Mouse (Mus musculus) stomach, postnatal 0 days (tissue): ENCODE data around the gene Rexo5. TPM values are rescaled to one million over a fixed set of nuclear protein-coding genes. Genes with fewer than 3 reads are reported as not detected.

Source experiments
- ATAC-seq: fragments of 200-750 bp; cut with Nextera tagmentation; 2 replicates; pipeline ENCODE4 v1.8.0; 2017; ENCODE audit not compliant: low FRiP score, low TSS enrichment
- DNase-seq: peaks from one replicate; pipeline ENCODE4 v3.0.0-alpha.2; 2016; ENCODE audit warnings: low spot score
- H3K27ac ChIP-seq: fragments of 300-500 bp; sonication (generic); replicated peaks from 2 replicates; pipeline ENCODE4 v1.5.1; 2014; ENCODE audit warnings: mild to moderate bottlenecking, control low read depth
- H3K27me3 ChIP-seq: fragments of 300-500 bp; sonication (generic); 2 replicates; pipeline ENCODE4 v1.6.1; 2014; ENCODE audit warnings: low read length; ENCODE audit not compliant: control insufficient read depth, insufficient read depth
- H3K36me3 ChIP-seq: fragments of 300-500 bp; sonication (generic); 2 replicates; pipeline ENCODE4 v1.6.1; 2014; ENCODE audit warnings: low read length, mixed read lengths; ENCODE audit not compliant: control insufficient read depth, insufficient read depth
- H3K4me1 ChIP-seq: fragments of 300-500 bp; sonication (generic); replicated peaks from 2 replicates; pipeline ENCODE4 v1.6.1; 2014; ENCODE audit warnings: antibody characterized with exemption; ENCODE audit not compliant: control insufficient read depth, insufficient read depth
- H3K4me2 ChIP-seq: fragments of 300-500 bp; sonication (generic); replicated peaks from 2 replicates; pipeline ENCODE4 v1.6.1; 2014; ENCODE audit warnings: low read depth, mild to moderate bottlenecking, control low read depth, moderate library complexity
- H3K4me3 ChIP-seq: fragments of 300-500 bp; sonication (generic); 2 replicates; pipeline ENCODE4 v1.5.1; 2014; ENCODE audit warnings: low read depth, low read length, control low read depth
- H3K9ac ChIP-seq: fragments of 300-500 bp; sonication (generic); 2 replicates; pipeline ENCODE4 v1.6.1; 2014; ENCODE audit warnings: mild to moderate bottlenecking, low read length, control low read depth, mixed read lengths
- H3K9me3 ChIP-seq: fragments of 300-500 bp; sonication (generic); 2 replicates; pipeline ENCODE4 v1.6.1; 2016; ENCODE audit warnings: low read length; ENCODE audit not compliant: control insufficient read depth
- CTCF ChIP-seq: IDR thresholded peaks from 2 replicates; pipeline ENCODE4 v1.5.1; 2016; ENCODE audit warnings: antibody characterized with exemption, low read depth, mild to moderate bottlenecking, moderate library complexity
- EP300 ChIP-seq: optimal IDR thresholded peaks from 2 replicates; pipeline ENCODE3; 2016; ENCODE audit warnings: antibody characterized with exemption
- WGBS: fragments of 180-500 bp; shearing (Covaris S2); extraction: QIAGEN DNeasy Blood & Tissue Kit; methylation state at CpG from one replicate; pipeline ENCODE4 v1.1.7; 2014; 5-methylcytosine and 5-hydroxymethylcytosine counted together
- polyA plus RNA-seq: library from polyadenylated mRNA; unstranded; fragments of >200 nt; fragmentation: Nextera tagmentation; extraction: Ambion mirVana; gene quantifications from 2 replicates; pipeline ENCODE4 v1.2.1, GENCODE M21; 2015

The Rexo5 gene
- polyA plus RNA-seq, 1 experiment from 2014 or later = 4.8 TPM

DNA sequence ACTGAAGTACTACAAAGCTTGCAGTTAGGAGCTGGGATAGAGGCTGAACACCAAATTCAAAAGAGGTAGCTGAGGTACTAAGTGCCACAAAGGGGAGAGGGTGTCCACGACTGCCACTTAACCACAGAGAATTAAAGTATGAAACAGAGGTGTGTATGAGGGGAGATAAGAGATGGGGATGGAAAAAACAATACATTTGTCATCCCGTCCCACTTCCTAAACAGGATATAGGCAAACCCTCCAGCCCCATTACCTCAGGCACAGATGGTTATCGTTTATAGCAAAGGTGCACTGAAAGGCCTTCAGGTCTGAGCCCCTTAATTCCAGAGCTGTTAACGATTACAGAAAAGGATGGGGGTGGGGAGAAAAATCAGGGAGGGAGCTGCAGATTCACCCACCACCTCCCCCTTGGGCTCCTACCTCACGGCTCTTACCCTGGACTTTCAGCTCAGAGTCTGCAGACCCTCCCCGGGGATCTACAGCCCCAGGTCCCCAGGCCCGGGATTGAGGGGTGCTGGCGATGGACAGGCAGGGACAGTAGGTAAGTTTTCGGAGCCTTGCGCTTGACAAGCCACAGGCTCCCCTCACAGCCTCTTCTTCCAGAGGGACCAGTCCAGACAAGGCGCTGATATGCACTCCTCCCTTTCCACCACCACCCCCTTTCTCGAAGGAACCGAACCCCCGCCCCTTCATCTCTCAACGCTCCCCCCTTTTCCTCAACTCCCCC is 101.2 kb downstream of the Rexo5 start:
- H3K9ac ChIP-seq = peak overlapping the region; percentile 87
- no peak for DNase-seq
- no peaks in the 10 kb centered on the region for H3K36me3 ChIP-seq
- H3K9me3 ChIP-seq = no peaks in the 10 kb centered on the region
- H3K4me1 ChIP-seq = 0 out of 2 replicates have a peak, but pooled peaks cover 4% of the 10 kb centered on the region
- peak overlapping the region; percentile 96 for H3K27ac ChIP-seq
- 2% methylated on average over 15 of the region's 15 CpGs for WGBS
- peak overlapping the region; percentile 76 for H3K4me3 ChIP-seq
- 0 out of 2 replicates have a peak, but pooled peaks have one; percentile 18 for ATAC-seq
- no peak for TF ChIP-seq CTCF
- no peak for TF ChIP-seq EP300
- no peaks in the 10 kb centered on the region for H3K27me3 ChIP-seq
- H3K4me2 ChIP-seq = peak overlapping the region; percentile 90

DNA sequence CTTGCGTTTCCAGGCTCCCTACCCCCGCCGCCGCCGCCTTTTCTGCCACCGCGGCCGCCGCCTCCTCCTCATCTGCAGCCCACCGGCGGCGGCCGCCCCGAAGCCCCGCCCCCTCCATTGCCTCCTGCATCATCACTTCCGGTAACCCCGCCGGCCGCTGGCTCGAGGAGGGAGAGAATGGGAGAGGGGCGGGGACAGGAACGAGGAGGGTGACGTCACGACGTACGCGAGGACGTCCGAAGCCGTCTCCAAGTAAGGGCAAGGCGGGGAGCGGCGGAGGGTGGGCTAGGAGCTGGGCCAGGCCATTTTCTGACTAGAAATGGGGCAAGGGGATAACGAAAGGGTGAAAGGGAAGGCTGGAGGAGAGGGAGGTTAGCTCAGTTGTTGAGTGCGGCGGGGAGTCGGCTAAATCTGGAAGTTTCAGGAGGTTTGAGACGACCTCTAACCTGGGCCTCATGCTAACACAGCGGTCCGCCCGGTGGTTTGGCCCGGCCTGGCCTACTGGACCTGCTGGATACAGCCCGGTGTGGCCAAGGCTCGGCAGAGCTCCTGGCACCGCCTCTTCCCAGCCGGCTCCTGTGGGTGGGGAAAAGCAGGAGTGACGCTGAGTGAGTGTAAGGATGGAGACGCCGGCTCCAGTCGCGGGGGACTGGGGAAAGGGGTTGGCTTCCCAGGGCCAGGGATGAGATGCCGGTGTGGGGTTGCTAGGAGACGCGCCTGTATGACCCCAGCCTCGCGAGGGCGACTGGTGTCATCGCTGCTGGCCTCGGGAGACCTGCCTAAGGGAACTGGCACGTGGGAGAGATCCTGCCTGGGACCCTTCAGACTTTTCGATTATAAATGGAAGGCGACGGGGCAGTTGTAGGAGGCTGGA is 102.1 kb downstream of the Rexo5 start, which contains the start of the genes Lyrm1 and Dcun1d3:
Gene Lyrm1, plus strand, starts transcription at position 223 of the 874 bp plus-strand sequence.
Gene Dcun1d3, minus strand, starts transcription at position 660 of the 874 bp plus-strand sequence.
- DNase-seq (peak; percentile 98), ATAC-seq (peak; percentile 99)
- H3K9ac ChIP-seq = peak within 1 kb of the TSS; percentile 87
- no peaks in the 10 kb centered on the region for H3K9me3 ChIP-seq
- peak within 1 kb of the TSS; percentile 76 for H3K4me3 ChIP-seq
- no peaks in the 10 kb centered on the region for H3K36me3 ChIP-seq
- WGBS = under 1% methylated on average over 62 of the region's 63 CpGs
- 0 out of 2 replicates have a peak, but pooled peaks cover 4% of the 10 kb centered on the region for H3K4me1 ChIP-seq
- H3K27ac ChIP-seq = peak within 1 kb of the TSS; percentile 96
- TF ChIP-seq EP300 (peak; percentile 27), CTCF (no peak)
- no peaks in the 10 kb centered on the region for H3K27me3 ChIP-seq
- H3K4me2 ChIP-seq = peak within 1 kb of the TSS; percentile 90

DNA sequence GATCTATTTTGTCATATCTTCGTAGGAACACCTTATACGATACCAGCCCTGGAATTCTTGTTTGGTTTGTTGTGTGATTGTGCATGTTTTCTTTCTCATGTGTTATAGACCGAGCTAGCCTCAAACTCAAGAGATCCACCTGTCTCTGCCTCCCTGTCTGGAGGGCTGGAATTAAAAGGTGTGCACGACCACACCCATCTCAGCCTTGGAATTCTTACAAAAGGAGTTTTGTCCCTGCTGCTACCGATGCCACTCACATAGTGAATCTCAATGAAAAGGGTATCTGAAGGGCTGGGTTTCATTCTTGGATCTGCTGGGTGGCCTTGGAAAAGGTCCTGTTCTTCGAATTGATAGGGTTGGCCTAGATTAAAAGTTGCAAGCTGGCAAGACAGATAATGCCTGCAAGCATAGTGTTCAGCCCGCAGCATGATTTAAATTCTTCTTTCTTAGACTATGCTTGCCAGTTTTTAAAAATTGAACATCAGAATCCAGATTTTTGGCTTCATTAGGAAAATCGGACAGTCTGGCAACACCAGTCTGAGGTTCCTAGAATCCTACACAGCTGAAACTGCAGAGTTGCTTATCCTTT is 103.8 kb downstream of the Rexo5 start:
- H3K27ac ChIP-seq = no peak overlapping the region
- no peak for TF ChIP-seq EP300
- TF ChIP-seq CTCF = no peak
- no peak overlapping the region for H3K9ac ChIP-seq
- H3K36me3 ChIP-seq = no peaks in the 10 kb centered on the region
- no peaks in the 10 kb centered on the region for H3K9me3 ChIP-seq
- DNase-seq (no peak), ATAC-seq (no peak)
- H3K4me3 ChIP-seq = no peak overlapping the region
- H3K27me3 ChIP-seq = no peaks in the 10 kb centered on the region
- H3K4me1 ChIP-seq = 0 out of 2 replicates have a peak, but pooled peaks cover 4% of the 10 kb centered on the region
- WGBS = 90% methylated on average over 8 of the region's 8 CpGs
- no peak overlapping the region for H3K4me2 ChIP-seq

DNA sequence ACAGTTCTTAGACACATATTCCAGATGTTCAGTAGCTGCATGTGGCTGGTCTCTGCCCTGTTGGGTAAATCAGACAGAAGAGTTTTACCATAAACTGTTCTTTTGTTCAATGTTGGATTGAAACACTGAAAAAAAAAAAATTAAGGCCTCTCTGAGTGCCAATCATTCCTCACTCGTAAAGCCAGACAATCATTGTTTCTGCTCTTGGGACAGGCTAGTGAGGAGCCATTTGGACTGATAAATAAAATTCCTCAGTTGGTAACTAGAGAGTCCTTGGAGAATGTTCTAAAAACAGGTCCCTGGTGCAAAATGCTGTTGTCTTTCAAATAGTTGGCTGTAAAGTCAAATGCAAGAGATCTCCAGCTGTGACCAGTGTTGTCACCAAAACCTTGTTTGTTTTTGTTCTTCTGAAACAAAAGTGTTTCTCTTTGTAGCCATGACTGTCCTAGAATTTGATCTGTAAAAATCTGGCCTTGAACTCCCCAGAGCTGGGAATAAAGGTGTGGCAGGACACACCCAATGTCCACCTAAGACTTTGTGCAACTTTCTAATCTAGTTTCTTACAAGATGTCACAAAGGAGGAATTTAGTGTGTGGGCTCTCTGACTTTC is 104.5 kb downstream of the Rexo5 start:
- H3K4me2 ChIP-seq = no peak overlapping the region
- 64% methylated on average over 1 of the region's 1 CpGs for WGBS
- TF ChIP-seq CTCF = no peak
- no peak for TF ChIP-seq EP300
- ATAC-seq (no peak), DNase-seq (no peak)
- H3K36me3 ChIP-seq = no peaks in the 10 kb centered on the region
- H3K27me3 ChIP-seq = no peaks in the 10 kb centered on the region
- no peak overlapping the region for H3K4me3 ChIP-seq
- no peak overlapping the region for H3K27ac ChIP-seq
- 0 out of 2 replicates have a peak, but pooled peaks cover 4% of the 10 kb centered on the region for H3K4me1 ChIP-seq
- no peaks in the 10 kb centered on the region for H3K9me3 ChIP-seq
- no peak overlapping the region for H3K9ac ChIP-seq

Other genes with a start within 250 kb of the Rexo5 start
- gene Acsm2, start 239.7 kb upstream of the Rexo5 start, polyA plus RNA-seq = not detected in 2 replicates
- gene Acsm1, start 187.0 kb upstream of the Rexo5 start, polyA plus RNA-seq = 1.5 and 1.8 TPM in 2 replicates
- gene Acsm4, start 104.0 kb upstream of the Rexo5 start, polyA plus RNA-seq = not detected in 2 replicates
- 34.2 and 34.4 TPM in 2 replicates for gene Thumpd1, start 73.2 kb upstream of the Rexo5 start, polyA plus RNA-seq
- 9.7 and 10.5 TPM in 2 replicates for gene Acsm3, start 33.1 kb upstream of the Rexo5 start, polyA plus RNA-seq
- gene Eri2, start 52 bp downstream of the Rexo5 start, polyA plus RNA-seq = 6.2 and 6.3 TPM in 2 replicates
- gene Lyrm1, start 101.9 kb downstream of the Rexo5 start, polyA plus RNA-seq = 10.7 and 11.2 TPM in 2 replicates
- gene Dcun1d3, start 102.3 kb downstream of the Rexo5 start, polyA plus RNA-seq = 11.5 and 12.1 TPM in 2 replicates